Mouse (Mus musculus): ENCODE measurements around the gene Med13l. TPM values are rescaled to one million over a fixed set of nuclear protein-coding genes. Genes with fewer than 3 reads are reported as not detected.
A peak's percentile ranks its signal among the peaks of the same experiment; 100 is the strongest.

The Med13l gene
- total RNA-seq, 2 experiments from 2014 or later: 27.4 to 42.0 TPM

DNA sequence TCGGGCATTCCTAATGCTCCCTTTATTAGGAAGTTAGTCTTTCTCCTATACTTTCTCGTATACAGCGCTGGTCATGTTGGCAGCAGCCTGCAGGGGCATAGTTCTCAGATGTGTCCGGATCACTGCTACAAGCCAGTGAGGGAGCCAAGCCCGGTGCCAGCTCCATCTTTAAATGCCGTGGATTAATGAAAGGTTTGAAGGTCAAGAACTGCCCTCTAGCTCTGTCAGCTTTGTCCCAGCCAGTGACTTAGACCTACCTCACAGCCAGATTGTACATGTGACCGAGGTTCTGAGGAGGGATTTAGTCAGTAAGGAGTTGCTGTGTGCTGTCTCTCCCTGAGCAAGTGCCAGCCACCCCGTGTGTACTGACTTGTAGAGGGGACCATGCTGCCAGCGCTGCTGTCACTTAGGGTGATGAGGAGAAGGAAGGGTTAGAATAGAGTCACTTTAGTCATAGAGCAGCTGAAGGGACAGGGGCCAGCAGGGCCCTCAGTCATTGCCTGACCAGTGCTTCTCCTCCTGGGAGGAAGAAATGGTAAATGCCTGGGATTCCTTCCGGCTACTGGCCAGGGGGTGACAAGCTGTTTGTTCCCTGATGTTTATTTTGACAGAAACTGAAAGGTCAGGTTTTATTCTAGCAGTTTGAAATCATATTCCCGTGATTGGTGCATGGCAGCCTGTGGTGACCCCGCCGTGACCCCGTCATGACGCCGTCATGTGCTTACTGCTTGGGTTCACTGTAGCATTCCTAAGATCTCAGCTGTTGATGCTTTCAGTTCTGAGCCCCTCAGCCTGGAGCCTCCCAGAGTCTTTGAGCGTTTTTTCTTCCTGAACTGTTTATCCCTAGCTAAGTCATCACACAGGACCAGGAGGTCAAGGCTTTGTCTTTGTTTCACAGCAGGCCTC is 197.2 kb downstream of the Med13l start:
- no peak for ATAC-seq (replicated peaks; ENCODE audit: poor library complexity, severe bottlenecking)

DNA sequence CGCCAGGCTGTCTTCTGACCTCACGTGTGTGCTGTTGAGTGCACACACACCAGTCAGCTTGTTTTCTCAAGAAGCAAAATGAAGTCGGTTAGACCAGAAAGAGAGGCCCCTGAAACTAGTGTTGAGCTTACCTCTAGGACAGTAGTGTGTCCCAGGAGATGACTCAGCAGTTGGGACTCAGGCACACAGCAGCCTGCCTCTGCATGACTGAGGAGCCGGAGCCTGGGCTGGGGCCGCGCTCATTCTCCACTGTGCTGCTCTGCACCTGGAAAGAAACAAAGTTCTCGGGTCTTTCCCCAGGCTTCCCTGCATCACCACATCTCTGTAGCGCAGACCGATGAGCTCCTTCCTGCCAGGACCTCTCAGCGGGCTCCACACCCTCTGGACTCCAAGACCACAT is 200.5 kb downstream of the Med13l start:
- no peak for ATAC-seq (replicated peaks; ENCODE audit: poor library complexity, severe bottlenecking)

DNA sequence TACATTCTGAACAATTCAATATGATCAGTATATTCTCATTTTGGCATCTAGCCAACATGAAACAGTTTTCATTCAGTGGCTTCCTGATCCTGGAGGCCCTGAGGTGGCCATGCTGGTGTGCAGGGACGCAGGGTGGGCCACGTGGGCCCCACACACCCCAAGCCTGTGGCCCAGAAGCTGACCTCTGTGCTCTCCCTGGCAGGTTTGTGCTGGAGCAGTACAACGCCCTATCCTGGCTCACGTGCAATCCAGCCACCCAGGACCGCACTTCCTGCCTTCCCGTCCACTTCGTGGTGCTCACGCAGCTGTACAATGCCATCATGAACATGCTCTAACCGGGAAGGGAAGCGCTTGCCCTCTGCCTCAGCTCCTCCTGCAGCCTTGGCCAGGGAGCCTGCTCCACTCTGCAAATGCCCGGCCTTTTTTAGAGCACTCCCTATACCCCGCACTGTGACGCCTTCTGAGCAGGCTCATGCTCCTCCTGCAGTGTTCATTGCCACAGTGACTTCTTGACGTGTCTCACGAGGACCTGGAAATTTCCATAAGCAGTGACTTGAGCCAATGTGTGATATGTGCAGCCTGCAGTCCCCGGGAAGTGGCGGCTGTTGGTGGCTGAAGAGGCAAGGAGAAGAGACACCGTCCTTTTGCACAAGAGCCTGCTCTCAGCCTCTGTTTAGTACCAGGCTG is 202.2 kb downstream of the Med13l start:
- no peak for ATAC-seq (replicated peaks; ENCODE audit: poor library complexity, severe bottlenecking)

DNA sequence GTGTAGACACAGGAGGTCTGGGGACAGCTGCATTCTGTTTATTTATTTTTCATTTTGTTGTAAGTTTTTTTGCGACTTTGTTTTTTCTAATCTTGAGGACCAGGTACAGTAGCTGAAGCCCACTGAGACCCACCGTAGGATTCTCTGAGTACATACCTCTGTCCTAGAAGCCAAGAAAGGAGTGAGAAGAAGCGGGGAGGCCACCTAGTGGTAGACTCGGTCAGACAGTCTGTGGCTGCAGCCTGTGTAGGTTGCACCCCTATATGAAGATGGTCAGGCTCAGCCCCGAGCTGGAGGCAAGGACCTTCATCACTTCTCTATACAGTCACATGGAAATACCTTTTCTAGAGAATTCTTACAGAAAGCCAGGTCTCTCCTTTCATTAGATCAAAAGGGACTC is 202.9 kb downstream of the Med13l start:
- ATAC-seq (replicated peaks; ENCODE audit: poor library complexity, severe bottlenecking): no peak

DNA sequence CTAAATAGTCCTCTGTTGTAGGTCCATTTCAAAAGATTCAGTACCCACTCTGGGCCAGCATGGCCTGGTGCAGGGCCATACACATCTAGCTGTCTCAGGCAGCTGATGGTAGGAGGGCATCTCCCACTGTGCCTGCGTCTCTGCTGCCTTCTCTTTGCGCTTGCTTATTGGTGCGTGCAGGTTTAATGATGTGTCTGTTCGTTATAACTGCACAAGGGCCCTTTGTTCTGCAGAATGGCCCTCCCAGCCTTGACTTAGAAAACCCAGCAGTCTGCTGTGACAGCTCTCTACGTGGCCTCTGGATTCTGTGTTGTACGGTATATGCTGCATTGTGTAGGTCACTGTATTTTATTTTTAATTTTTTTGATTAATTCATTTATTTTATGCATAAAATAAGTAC is 208.7 kb downstream of the Med13l start:
- ATAC-seq (replicated peaks; ENCODE audit: poor library complexity, severe bottlenecking): no peak

DNA sequence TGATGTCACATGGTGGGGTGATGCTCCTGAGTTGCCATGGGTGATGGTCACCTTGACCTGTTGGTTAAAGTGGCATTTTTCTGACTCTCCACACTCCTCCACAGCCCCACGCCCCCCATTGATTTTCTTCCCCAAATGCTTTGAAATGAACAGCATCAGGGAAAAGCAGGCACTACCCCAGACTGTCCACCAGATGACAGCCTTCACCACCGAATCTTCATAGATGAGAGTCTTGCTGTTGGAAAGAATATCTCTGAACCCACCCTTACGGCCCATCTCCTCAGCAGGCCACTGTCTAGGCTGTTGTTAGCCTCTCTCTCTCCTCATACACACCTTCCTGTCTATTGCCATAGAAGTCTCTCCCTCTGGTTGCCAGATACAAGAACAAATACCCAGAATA is 213.4 kb downstream of the Med13l start:
- 0 out of 2 replicates have a peak, but pooled peaks have one; percentile 50 for ATAC-seq (replicated peaks; ENCODE audit: poor library complexity, severe bottlenecking)

DNA sequence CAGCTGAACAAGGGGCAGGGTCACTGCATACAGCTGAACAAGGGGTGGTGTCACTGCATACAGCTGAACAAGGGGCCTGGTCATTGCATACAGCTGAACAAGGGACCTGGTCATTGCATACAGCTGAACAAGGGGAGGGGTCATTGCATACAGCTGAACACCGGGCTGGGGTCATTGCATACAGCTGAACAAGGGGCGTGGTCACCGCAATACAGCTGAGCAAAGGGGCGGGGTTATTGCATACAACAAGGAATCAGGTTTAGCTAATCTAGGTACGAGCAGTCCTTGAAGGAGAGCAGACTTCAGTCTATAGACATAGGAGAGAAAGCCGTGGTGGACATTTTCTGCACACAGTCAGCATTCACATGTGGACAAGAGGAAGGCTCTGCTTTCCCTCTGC is 215.9 kb downstream of the Med13l start:
- no peak for ATAC-seq (replicated peaks; ENCODE audit: poor library complexity, severe bottlenecking)

DNA sequence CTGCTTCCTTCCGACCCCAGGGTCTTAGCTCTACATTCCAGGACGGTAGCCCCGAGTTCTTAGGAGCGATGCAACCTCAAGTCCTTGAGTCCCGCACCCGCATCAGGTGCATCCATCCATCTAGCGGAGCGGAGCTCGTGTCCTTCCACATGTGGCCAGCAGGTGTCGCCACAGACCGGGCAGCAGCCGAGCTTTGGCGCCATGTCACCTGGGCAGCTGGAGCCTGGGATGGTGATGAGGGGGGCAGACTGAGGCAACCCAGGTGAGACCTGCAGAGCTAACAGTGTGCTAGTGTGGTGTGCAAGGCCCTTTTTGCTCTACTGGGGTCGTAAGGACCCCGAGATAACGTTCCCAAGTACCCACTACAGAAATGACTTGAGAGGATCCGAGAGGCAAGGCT is 221.1 kb downstream of the Med13l start:
- peak; percentile 79 for ATAC-seq (replicated peaks; ENCODE audit: poor library complexity, severe bottlenecking)

DNA sequence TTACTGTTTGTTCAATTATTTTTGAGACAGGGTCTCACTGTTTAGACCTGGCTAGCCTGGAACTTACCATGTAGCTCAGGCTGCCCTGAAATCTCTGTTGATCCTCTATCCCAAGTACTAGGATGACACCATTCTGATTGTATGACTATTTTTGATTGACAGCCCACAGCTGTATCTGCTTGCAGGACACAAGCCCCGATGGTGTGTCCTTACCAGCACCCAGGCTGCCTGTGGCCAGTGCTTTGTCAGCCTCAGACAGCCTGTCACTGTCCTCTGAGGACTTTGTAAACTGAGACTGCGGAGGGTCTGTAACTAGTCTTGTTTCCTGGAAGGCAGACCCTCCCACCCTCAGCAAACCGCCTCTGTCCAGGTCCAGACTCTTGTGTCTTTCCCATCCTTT is 221.7 kb downstream of the Med13l start:
- ATAC-seq (replicated peaks; ENCODE audit: poor library complexity, severe bottlenecking): no peak

DNA sequence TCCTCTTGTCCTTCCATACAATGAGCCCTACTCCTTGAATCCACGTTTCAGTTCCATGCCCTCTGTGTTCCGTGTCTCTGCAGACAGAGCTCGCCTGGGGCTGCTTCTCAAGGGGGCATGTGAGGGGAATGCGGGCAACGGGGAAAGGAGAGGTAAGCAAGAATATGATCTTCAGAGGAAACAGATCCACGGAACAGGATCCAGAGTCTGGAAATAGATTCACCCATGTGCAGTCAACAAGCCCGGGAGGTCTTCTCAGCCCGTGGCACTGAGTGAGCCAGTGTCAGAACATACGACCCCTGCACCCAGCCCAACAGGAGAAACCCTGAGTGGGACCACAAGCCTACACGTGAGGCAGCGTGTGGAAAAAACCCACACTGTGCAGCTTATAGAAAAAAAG is 228.7 kb downstream of the Med13l start:
- no peak for ATAC-seq (replicated peaks; ENCODE audit: poor library complexity, severe bottlenecking)

DNA sequence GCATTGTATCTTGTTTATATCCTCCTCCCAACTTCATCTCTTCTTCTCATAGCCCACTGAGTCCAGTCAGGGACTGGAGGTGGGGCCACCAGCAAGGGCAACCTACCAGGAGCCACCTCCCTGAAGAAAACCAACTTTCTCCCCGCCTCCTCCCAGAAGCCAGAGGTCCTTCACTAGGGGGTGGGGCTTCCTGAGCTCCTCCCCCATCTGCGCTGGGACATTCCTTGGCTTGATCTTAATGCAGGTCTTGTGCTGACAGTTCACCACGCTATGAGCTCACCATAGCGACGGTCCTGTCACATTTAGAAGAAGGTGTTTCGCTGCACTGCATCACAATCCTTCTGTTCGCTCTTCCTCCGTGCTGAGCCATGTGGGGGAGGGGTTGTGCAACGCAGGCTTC is 229.3 kb downstream of the Med13l start:
- ATAC-seq (replicated peaks; ENCODE audit: poor library complexity, severe bottlenecking): no peak

DNA sequence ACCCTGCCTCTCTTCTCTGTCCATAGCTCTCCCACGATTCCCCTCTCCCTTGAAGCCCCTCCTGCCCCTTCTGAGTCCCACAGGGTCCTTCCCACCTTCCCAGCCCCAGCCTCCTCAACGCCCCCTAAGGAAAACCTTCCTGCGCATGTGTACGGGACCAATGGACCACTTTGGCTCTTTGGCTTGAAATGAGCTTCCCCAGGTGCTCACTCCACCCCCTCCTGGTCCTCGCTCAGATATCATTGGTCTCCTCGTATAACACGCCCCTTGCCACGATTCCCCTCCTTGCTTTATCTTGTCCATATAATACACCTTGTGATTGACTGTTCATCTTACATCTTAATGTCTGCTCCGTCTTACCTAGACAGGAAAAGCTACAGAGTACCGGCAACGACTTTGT is 237.3 kb downstream of the Med13l start:
- ATAC-seq (replicated peaks; ENCODE audit: poor library complexity, severe bottlenecking): no peak

DNA sequence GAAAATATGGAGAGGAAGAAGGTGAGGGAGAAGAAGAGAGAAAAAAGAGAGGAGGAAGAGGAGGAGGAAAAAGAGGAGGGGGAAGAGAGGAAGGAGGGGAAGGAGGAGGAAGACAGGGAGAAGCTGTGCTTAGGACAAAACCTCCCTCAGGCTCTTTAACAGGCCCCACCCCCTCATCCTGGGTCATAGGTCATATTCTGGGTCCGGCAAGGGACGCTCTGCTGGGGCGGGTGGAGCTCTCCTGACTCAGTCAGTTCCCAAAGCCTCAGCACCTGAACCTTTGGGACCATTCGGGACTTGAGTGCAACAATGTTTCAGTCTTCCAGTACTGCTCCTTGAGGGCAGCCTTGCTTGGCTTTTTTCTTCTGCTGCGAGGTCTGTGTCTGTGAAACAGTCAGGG is 241.1 kb downstream of the Med13l start:
- no peak for ATAC-seq (replicated peaks; ENCODE audit: poor library complexity, severe bottlenecking)

DNA sequence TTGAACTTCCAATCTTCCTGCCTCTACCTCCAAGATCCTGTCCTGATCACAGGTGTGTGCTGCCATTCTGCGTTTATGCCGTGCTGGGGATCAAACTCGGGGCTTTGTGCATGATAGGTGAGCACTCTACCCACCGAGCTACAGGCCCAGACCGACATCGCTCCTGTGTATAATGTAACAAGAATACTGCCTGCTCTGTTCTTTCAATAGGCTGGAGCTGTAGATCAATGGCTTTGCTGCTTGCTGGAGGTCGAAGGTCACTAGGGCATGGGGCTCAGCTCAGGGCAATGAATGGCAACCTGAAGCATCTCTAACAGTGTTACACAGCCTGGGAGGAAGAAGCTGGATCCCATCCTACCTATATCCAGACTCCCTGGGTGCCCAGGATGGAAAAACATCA is 241.6 kb downstream of the Med13l start:
- ATAC-seq (replicated peaks; ENCODE audit: poor library complexity, severe bottlenecking): no peak

DNA sequence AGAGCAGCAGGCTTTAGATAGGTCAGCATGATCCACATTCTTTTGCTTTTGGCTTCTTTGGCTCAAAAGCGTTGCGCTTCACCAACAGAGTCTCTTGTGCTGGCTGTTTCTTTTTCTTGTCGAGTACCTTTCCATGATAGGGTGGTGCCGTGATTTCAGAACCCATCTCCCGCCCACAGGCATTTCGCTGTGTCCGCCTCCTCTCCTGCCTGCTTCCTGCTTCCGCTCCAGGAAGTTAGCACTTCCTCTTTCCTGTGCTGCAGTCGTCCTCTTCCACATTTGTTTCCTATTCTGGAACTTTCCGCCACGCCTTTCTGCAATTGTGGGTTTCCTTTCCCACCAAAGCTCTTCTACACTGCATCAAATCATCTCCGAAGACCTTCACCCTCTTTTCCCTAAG is 248.5 kb downstream of the Med13l start:
- ATAC-seq (replicated peaks; ENCODE audit: poor library complexity, severe bottlenecking): no peak

DNA sequence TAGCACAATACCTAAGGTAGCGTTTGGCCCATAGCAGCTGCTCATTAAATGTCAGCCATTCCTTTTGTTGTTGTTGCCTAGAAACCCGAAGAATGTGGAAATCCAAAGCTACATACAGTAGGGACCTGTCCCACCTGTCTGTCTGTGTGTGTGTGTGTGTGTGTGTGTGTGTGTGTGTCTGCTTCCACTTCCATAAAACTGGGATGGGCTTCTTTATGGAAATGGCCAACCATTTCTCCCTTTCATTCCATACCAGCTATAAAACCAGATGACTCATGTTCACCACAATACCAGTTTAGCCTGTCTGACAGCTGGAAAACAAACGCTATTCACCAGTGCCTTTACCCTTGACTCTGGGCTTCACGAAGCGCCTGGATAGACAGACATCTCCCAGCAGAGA is 249.1 kb downstream of the Med13l start:
- no peak for ATAC-seq (replicated peaks; ENCODE audit: poor library complexity, severe bottlenecking)

DNA sequence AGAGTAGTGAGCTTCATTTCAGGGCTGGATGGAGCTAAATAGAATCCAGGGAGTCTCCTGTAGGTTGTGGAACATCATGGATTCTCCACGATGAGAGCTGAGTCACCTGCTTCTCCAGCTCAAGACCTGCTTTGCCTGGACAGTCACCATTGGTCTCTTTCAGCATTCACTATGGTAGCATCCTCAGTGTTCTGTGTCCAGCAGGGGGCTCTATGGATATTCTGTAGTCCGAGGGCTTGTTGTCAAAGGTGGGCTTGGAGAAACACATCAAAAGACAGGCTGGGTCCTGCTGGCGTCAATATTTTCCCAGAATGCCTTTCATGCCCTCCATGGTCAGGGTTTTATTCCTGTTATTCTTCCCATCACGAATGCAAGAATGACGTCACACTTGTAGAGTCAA is 251.2 kb downstream of the Med13l start:
- ATAC-seq (replicated peaks; ENCODE audit: poor library complexity, severe bottlenecking): no peak

DNA sequence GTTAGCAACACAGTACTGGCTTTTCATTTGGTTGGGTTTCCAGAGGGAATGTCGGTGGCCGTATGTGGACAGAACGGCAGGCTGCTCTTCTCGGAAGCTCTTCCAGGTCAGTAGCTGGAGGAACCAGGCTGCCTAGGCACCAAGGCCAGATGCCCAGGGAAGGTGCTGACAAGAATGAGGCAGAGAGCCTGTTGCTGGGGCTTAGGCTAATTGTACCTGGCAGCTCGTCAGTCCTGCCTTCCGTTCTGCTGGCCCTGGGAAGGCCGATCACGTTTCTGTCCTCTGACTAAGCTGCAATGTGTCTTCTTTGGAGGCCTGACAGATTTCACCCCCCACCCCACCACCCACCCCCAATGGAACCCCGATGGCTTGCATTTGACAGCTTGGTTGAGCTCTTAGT is 251.9 kb downstream of the Med13l start:
- ATAC-seq (replicated peaks; ENCODE audit: poor library complexity, severe bottlenecking): no peak

DNA sequence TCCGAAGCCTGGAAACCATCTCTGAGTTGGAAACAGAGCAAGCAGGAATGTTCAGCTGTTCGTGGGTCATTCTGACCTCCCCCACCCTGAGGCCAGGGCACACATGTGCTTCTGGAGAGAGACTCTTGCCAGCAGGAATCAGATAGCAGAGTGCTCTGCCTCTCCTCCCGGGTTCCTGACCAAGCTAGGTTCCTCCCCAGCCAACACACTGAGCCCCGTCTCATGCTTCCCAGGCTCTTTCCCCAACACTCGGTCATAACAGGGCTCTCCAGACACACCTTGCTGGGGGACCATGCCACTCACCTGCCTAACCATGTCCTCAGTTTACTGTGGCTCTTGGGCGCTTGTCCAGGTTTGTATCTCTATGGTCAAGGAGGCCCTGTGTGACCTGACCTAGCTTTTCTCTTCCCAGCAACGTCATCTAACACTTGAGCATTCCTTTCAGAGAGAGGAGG is 252.5 kb downstream of the Med13l start:
- no peak for ATAC-seq (replicated peaks; ENCODE audit: poor library complexity, severe bottlenecking)

DNA sequence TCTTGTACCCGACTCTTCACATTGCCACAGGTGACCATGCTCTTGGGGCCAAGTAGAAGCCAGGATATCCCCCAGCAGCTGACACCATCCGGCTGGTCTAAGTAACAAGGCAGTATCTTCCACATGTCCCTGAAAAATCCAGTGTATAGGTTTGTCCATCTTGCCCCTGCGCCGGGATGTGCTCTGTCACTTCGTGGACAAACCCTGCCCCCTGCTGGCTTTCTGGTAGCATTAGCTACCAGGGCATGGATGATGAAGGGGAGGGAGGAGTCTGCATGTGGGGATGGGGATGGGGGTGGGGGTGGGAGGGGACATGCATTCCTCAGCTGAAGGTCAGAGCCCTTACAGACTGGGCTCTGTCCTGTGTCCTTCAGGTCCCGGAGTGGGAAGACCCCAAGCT is 253.6 kb downstream of the Med13l start:
- ATAC-seq (replicated peaks; ENCODE audit: poor library complexity, severe bottlenecking): no peak

All from granulocyte monocyte progenitor cell, adult 5-6 weeks (primary cell).